Mouse (Mus musculus) embryonic facial prominence, embryonic 13.5 days (tissue): ENCODE measurements around the gene Hoxa5. TPM values are rescaled to one million over a fixed set of nuclear protein-coding genes. Genes with fewer than 3 reads are reported as not detected.

Experiments
- ATAC-seq: fragments of 200-750 bp; cut with Nextera tagmentation; 2 replicates; pipeline ENCODE4 v1.8.0; 2017; ENCODE audit warnings: low read depth; ENCODE audit not compliant: insufficient number of reproducible peaks, insufficient read depth, low FRiP score, low TSS enrichment
- H3K27ac ChIP-seq: fragments of 300-500 bp; sonication (generic); 2 replicates; pipeline ENCODE4 v1.5.1; 2015; ENCODE audit warnings: moderate library complexity, mild to moderate bottlenecking, inconsistent platforms
- H3K27me3 ChIP-seq: fragments of 300-500 bp; sonication (generic); 2 replicates; pipeline ENCODE4 v1.6.1; 2015; ENCODE audit warnings: mild to moderate bottlenecking, inconsistent platforms
- H3K36me3 ChIP-seq: fragments of 300-500 bp; sonication (generic); 2 replicates; pipeline ENCODE4 v1.6.1; 2015; ENCODE audit warnings: mild to moderate bottlenecking, inconsistent platforms
- H3K4me1 ChIP-seq: fragments of 300-500 bp; sonication (generic); 2 replicates; pipeline ENCODE4 v1.6.1; 2015; ENCODE audit warnings: inconsistent platforms
- H3K4me2 ChIP-seq: fragments of 300-500 bp; sonication (generic); 2 replicates; pipeline ENCODE4 v1.6.1; 2015; ENCODE audit warnings: moderate library complexity, mild to moderate bottlenecking, inconsistent platforms
- H3K4me3 ChIP-seq: fragments of 300-500 bp; sonication (generic); 2 replicates; pipeline ENCODE4 v1.5.1; 2015; ENCODE audit warnings: mild to moderate bottlenecking, inconsistent platforms
- H3K9ac ChIP-seq: fragments of 300-500 bp; sonication (generic); 2 replicates; pipeline ENCODE4 v1.6.1; 2015; ENCODE audit warnings: mild to moderate bottlenecking, inconsistent platforms
- H3K9me3 ChIP-seq: fragments of 300-500 bp; sonication (generic); 2 replicates; pipeline ENCODE4 v1.6.1; 2016; ENCODE audit warnings: inconsistent platforms
- WGBS: fragments of 180-500 bp; shearing (Covaris S2); methylation state at CpG from one replicate; pipeline ENCODE4 v1.1.7; 2015; ENCODE audit warnings: mixed read lengths; 5-methylcytosine and 5-hydroxymethylcytosine counted together
- polyA plus RNA-seq: library from polyadenylated mRNA; unstranded; fragments of >200 nt; fragmentation: Nextera tagmentation; extraction: Ambion mirVana; gene quantifications from 2 replicates; pipeline ENCODE4 v1.2.1, GENCODE M21; 2015

Hoxa5 gene
- polyA plus RNA-seq, 1 experiment from 2014 or later = 4.8 TPM

DNA sequence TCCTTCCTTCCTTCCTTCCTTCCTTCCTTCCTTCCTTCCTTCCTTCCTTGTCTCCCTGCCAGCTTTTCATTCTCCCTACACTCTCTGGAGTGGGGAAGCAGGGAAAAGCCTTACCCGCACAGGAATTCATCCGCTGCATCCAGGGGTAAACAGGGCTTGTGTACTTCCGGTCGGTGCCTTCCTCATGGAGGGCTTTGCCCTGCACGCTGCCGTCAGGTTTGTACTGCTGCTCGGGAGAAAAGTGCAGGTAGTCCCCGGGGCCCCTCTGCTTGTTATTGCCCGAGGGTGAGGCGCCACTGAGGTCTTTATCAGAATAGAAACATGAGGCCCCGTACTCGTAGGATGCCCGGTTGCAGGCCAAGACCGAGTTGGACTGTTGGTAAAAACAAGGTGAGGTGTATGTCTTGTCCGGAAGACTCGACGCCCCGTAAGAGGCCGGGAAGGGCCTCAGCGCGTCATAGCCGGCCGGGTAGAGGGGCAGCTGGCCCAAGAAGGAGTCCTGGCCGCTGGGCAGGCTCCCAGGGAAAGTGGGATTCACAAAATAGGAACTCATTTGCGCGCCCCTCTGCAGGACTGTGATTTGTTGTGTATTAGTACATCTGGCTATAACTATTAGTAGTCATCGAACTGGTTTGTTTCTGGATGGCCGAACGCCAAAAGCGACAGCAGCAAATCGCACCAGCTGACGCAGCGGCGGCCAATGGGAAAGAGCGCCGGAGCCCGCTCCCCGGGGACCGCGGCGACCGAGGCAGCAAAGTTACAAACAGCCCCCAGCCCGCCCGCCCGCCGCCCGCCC lies 3.9 kb upstream of the Hoxa5 start, which contains the start of gene Hoxa6:
Hoxa6 (minus strand) TSS at position 651 of the 796 bp plus-strand sequence.
- Histone ChIP-seq H3K27ac (no peak within 1 kb of the TSS), H3K4me1 (peaks cover 24% of the 10 kb centered on the region), H3K36me3 (no peaks in the 10 kb centered on the region), H3K4me3 (no peak within 1 kb of the TSS; the same call in 1 of the 2 replicates), H3K9ac (no peak within 1 kb of the TSS), H3K4me2 (peak within 1 kb of the TSS; percentile 16; the same call in 1 of the 2 replicates), H3K27me3 (peaks cover 100% of the 10 kb centered on the region), H3K9me3 (no peaks in the 10 kb centered on the region)
- no peak for ATAC-seq
- WGBS = 1% methylated on average over 47 of the region's 47 CpGs

DNA sequence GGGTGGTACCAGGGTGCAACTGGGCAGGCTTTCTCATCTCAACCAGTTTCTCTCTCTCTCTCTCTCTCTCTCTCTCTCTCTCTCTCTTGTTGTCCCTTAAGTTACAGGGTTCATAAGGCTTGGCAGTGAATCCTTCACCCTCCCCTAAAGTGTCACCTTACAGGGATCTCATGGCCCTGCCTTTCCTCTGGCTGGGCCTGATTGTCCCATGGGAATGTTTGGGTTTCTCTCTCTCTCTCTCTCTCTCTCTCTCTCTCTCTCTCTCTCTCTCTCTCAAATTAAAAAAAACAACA lies 3.2 kb upstream of the Hoxa5 start:
- H3K4me2 ChIP-seq = no peak overlapping the region
- H3K9ac ChIP-seq = no peak overlapping the region
- ATAC-seq = no peak
- no peaks in the 10 kb centered on the region for H3K36me3 ChIP-seq
- H3K27ac ChIP-seq = no peak overlapping the region
- no peaks in the 10 kb centered on the region for H3K9me3 ChIP-seq
- peaks cover 20% of the 10 kb centered on the region for H3K4me1 ChIP-seq
- H3K4me3 ChIP-seq = no peak overlapping the region
- H3K27me3 ChIP-seq = peaks cover 100% of the 10 kb centered on the region

DNA sequence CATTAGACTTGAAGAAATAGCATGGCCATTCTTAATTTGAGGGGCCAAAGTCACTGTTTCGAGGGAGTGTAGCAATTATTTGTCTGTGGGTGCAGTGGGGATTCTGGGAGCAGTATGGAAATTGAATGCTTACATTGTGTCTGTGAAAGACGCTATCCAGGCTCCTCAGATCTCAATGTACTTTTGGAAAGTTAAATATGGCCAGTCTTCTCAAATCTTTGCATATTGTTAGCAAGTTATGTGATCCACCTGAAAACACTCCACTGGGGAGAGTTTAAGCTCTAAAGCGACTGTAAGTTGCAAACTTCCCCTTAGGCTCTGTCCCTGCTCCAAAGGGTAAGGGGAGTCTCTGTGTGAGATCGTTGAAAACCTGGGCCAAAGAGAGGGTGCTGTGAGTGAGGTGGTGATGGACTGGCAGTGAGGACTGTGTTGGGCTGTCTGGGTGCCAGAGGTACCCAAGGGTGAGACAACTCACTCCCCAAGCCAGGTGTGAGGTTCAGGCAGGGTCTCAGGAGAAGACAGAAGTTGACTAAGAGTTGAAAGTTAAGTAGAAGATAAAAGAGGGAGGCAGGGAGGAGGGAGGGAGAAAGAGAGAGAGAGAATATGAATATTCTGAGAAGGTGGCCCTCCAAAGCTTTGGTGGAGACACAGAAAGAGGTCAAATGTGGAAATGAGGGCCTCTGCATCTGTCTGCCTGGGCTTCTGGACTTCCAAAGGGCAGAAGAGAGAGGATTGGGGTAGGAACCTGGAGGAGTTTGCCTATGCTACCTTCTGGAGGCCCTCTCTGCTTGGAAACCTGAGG lies 2.7 kb upstream of the Hoxa5 start:
- ATAC-seq = no peak
- H3K27ac ChIP-seq = no peak overlapping the region
- H3K9ac ChIP-seq = no peak overlapping the region
- H3K4me3 ChIP-seq = no peak overlapping the region
- WGBS = 2% methylated on average over 4 of the region's 4 CpGs
- H3K9me3 ChIP-seq = no peaks in the 10 kb centered on the region
- peaks cover 100% of the 10 kb centered on the region for H3K27me3 ChIP-seq
- no peaks in the 10 kb centered on the region for H3K36me3 ChIP-seq
- H3K4me2 ChIP-seq = no peak overlapping the region
- H3K4me1 ChIP-seq = peaks cover 20% of the 10 kb centered on the region

DNA sequence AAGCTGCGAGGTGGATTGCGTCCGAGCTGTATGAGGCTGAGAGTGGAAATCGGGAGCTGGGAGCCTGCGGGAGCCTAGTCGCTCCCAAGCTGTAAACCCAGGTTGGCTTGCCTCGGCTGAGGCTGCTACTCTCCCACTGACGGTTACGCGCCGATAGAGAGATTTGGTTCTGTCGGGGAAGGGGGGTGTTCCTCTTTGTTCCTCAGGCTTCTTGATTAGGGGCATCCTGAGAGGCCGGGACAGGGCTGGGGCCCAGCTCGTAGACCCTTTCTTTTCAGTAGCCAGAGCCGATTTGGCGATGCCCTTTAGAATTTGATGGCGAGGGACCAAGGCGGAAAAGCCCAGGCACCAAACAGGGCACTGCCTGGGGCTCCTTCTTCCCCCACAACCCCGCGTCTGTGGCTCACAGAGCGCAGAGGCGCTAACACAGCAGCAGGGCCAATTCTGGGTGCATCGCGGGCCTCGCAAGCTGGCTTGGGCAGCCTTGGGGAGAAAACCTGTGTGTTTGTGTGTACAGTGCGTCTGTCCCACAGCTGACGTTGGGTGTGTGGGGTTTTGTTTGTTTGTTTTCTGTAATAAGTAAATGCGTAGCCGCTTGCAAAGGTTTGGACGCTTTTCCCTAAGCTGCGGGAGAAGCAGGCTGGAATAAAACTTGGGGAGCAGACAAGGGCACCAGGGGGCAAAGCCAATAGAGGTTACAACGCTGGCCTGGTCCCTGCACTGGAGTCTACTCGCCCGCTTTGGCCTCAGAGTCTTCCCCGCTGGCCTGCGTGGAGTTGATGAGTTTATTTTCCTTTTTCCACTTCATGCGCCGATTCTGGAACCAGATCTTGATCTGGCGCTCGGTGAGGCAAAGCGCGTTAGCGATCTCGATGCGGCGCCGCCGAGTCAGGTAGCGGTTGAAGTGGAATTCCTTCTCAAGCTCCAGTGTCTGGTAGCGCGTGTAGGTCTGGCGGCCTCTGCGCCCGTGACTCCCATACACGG lies 1.5 kb upstream of the Hoxa5 start:
- Histone ChIP-seq H3K4me3 (no peak overlapping the region), H3K36me3 (no peaks in the 10 kb centered on the region), H3K4me2 (no peak overlapping the region), H3K9me3 (no peaks in the 10 kb centered on the region), H3K27me3 (peaks cover 100% of the 10 kb centered on the region), H3K4me1 (peaks cover 12% of the 10 kb centered on the region), H3K27ac (no peak overlapping the region), H3K9ac (no peak overlapping the region)
- under 1% methylated on average over 55 of the region's 55 CpGs for WGBS
- ATAC-seq = no peak

DNA sequence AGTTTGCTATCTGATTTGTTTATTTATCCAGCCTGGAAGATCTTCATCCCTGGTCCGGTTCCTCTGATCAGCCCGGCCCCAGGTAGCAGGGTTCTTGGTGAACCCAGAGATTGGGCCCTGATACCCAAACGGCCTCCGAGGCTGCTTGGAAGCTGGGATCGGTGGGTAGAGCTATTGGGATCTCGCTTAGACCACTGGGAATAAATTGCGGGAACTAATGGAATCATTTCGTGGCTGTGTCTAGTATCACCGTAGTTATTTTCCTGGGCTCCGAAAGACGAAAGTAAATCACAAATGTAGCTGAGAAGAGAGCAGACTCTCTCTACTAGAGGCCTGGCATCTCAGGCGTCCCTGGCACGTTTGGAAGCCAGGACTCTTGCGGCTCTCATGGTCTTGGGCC lies 834 bp upstream of the Hoxa5 start:
- peaks cover 12% of the 10 kb centered on the region for H3K4me1 ChIP-seq
- no peaks in the 10 kb centered on the region for H3K36me3 ChIP-seq
- no peak overlapping the region for H3K9ac ChIP-seq
- no peaks in the 10 kb centered on the region for H3K9me3 ChIP-seq
- no peak overlapping the region for H3K27ac ChIP-seq
- H3K4me2 ChIP-seq = no peak overlapping the region
- H3K27me3 ChIP-seq = peaks cover 100% of the 10 kb centered on the region
- no peak for ATAC-seq
- H3K4me3 ChIP-seq = no peak overlapping the region
- 5% methylated on average over 14 of the region's 14 CpGs for WGBS

DNA sequence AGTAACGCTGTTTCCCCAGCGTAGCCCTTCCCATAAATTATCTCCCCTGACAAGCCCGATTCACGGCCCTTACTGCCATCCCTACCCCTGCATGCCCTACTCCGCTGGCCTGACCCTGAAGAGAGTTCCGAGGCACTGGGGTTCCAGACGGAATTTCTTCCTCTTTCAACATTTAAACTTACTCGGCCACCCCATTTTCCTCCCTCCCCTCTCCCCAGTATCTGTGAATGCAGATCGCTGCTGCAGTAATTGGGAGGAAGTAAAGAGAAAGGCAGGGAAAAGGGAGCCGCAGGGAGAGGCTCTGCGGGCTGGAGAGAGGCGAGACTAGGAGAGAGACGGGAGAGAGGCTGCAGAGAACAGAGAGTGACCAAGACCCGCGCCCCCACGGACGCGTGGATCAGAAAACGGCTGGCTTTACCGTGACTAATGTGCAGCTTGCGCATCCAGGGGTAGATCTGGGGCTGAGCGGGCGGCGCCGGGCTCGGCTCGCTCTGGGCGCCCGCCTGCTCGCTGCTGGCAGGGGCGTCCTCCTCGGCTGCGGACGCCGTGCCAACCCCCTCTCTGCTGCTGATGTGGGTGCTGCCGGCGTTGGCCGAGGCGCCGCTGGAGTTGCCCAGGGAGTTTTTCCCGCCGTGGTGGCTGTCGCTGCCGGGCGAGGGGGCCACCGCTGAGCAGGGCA lies 877 bp downstream of the Hoxa5 start:
- Histone ChIP-seq H3K4me3 (peak overlapping the region; percentile 23), H3K4me2 (peak overlapping the region; percentile 46), H3K9ac (no peak overlapping the region), H3K36me3 (no peaks in the 10 kb centered on the region), H3K27ac (no peak overlapping the region), H3K9me3 (no peaks in the 10 kb centered on the region), H3K4me1 (peaks cover 12% of the 10 kb centered on the region), H3K27me3 (peaks cover 100% of the 10 kb centered on the region)
- no peak for ATAC-seq
- WGBS = under 1% methylated on average over 46 of the region's 46 CpGs

DNA sequence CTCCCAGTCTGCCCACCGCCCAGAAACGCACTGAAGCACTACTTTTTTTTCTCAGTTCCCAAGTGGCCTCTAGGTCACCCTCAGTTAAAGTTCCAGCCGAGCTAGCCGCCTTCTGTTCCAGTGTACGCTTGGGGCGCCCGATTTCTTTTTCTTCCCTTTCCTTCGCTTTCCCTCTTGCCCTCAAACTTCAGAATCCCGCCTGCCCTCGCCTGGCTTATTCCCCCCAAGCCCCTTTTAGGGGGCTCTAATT lies 1.3 kb downstream of the Hoxa5 start:
- no peak overlapping the region for H3K9ac ChIP-seq
- H3K4me1 ChIP-seq = peaks cover 12% of the 10 kb centered on the region
- H3K4me3 ChIP-seq = peak overlapping the region; percentile 23; the same call in 1 of the 2 replicates
- no peak for ATAC-seq
- no peak overlapping the region for H3K27ac ChIP-seq
- no peaks in the 10 kb centered on the region for H3K36me3 ChIP-seq
- WGBS = 1% methylated on average over 10 of the region's 10 CpGs
- H3K4me2 ChIP-seq = no peak overlapping the region; the same call in 1 of the 2 replicates
- H3K9me3 ChIP-seq = no peaks in the 10 kb centered on the region
- peaks cover 100% of the 10 kb centered on the region for H3K27me3 ChIP-seq

DNA sequence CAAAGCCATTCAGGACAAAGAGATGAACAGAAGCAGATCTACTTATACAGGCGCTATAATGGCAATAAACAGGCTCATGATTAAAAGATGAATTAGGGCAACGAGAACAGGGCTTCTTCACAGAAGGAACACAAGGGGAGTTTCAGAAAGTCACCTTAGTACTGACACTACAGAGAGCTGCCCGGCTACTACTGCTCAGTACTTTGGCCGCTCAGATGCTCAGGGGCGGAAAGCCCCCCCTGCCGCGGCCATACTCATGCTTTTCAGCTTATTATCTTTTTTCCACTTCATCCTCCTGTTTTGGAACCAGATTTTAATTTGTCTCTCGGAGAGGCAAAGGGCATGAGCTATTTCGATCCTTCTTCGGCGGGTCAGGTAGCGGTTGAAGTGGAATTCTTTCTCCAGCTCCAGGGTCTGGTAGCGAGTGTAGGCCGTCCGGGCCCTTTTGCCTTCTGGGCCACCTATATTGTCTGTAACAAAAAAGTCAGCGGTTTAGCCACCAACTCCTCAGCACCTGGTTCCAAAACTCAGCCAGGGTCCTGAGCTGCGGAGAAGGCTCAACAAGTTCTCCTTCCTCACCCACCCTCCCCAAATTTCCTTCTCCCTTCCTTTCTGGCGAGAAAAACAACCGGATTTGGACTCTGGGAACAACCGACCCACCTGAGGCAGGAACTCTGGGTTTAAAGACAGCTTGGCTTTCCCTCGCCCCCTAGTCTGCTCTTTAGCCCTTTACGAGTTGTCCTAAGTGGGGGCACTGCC lies 1.8 kb downstream of the Hoxa5 start:
- Histone ChIP-seq H3K4me2 (no peak overlapping the region), H3K36me3 (no peaks in the 10 kb centered on the region), H3K27me3 (peaks cover 100% of the 10 kb centered on the region), H3K27ac (no peak overlapping the region), H3K9me3 (no peaks in the 10 kb centered on the region), H3K9ac (no peak overlapping the region), H3K4me1 (peaks cover 12% of the 10 kb centered on the region), H3K4me3 (no peak overlapping the region)
- no peak for ATAC-seq
- WGBS = 3% methylated on average over 22 of the region's 22 CpGs

DNA sequence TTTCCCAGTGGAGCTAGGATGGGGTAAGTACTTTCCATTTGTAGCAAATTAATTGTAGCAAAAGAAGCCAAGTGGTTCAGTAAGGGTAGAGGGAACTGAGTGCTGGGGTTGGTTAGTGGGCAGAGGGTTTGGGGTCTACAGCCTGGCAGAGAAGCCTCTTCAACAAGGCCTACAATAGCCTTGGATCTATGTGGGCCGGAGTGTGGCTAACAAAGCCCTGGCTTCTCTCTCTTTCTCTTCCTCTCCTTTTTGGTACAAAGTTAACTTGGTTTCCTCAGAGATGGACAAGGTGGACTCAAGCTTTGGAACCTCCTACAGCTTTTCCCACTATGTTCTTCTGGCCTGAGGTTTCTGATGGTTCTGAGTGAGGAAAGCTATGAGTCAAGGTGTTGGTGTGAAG lies 3.1 kb downstream of the Hoxa5 start:
- Histone ChIP-seq H3K27ac (no peak overlapping the region), H3K4me3 (no peak overlapping the region), H3K36me3 (no peaks in the 10 kb centered on the region), H3K9me3 (no peaks in the 10 kb centered on the region), H3K27me3 (peaks cover 100% of the 10 kb centered on the region), H3K4me1 (peaks cover 12% of the 10 kb centered on the region), H3K4me2 (no peak overlapping the region), H3K9ac (no peak overlapping the region)
- no peak for ATAC-seq
- WGBS = 9% methylated on average over 1 of the region's 1 CpGs

DNA sequence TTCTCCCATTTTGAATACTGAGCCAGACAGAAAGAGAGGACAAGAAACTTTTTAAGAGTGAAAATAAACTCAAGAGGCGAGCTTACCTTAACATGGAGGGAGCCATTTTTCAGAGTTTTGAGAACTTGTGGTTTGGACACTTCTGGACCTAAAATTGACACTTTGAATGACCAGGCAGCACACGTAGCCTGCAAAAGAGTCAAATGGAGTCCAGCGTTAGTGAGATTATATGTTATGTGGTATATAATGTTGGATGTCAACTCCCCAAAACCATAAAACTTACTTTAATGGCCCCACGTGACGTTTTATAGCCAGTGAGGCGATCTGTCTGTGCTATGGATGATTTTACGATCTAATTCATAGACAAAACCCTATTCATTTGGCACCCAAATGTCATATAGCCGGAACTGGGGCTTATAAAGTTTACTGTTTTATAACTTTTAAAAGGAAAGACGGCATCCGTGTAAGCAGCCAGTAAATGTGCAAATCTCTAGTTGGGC lies 3.6 kb downstream of the Hoxa5 start:
- ATAC-seq = no peak
- peaks cover 100% of the 10 kb centered on the region for H3K27me3 ChIP-seq
- no peaks in the 10 kb centered on the region for H3K9me3 ChIP-seq
- H3K9ac ChIP-seq = no peak overlapping the region
- no peak overlapping the region for H3K4me2 ChIP-seq
- no peak overlapping the region for H3K4me3 ChIP-seq
- H3K4me1 ChIP-seq = peaks cover 12% of the 10 kb centered on the region
- WGBS = 9% methylated on average over 10 of the region's 10 CpGs
- no peaks in the 10 kb centered on the region for H3K36me3 ChIP-seq
- H3K27ac ChIP-seq = no peak overlapping the region
